Mouse (Mus musculus) kidney, embryonic 14.5 days (tissue): Measurements from ENCODE around the gene Zfp369. TPM values are rescaled to one million over a fixed set of nuclear protein-coding genes. Genes with fewer than 3 reads are reported as not detected.
"Not testable (repeated sequence)": the region's sequence is repeated elsewhere in the genome, so short reads cannot be mapped to it uniquely, and the experiment has no call there.

Experiments
- ATAC-seq: fragments of 200-750 bp; cut with Nextera tagmentation; 2 replicates; pipeline ENCODE4 v1.8.0; 2017; ENCODE audit warnings: moderate number of reproducible peaks, mild to moderate bottlenecking, moderate TSS enrichment, moderate library complexity; ENCODE audit not compliant: low FRiP score, low TSS enrichment
- H3K27ac ChIP-seq: fragments of 300-500 bp; sonication (generic); 2 replicates; pipeline ENCODE4 v1.5.1; 2014; ENCODE audit warnings: low read depth, mild to moderate bottlenecking, low read length, moderate library complexity, mixed read lengths
- H3K27me3 ChIP-seq: fragments of 300-500 bp; sonication (generic); 2 replicates; pipeline ENCODE4 v1.6.1; 2014; ENCODE audit warnings: mild to moderate bottlenecking, low read length; ENCODE audit not compliant: control insufficient read depth, insufficient read depth
- H3K36me3 ChIP-seq: fragments of 300-500 bp; sonication (generic); 2 replicates; pipeline ENCODE4 v1.6.1; 2014; ENCODE audit warnings: low read length, mixed read lengths; ENCODE audit not compliant: control insufficient read depth, insufficient read depth
- H3K4me1 ChIP-seq: fragments of 300-500 bp; sonication (generic); 2 replicates; pipeline ENCODE4 v1.6.1; 2014; ENCODE audit warnings: low read length, mixed read lengths; ENCODE audit not compliant: control insufficient read depth, insufficient read depth
- H3K4me2 ChIP-seq: fragments of 300-500 bp; sonication (generic); replicated peaks from 2 replicates; pipeline ENCODE4 v1.6.1; 2014; ENCODE audit warnings: low read depth, mild to moderate bottlenecking, low read length
- H3K4me3 ChIP-seq: fragments of 300-500 bp; sonication (generic); 2 replicates; pipeline ENCODE4 v1.5.1; 2014; ENCODE audit warnings: mild to moderate bottlenecking, low read length
- H3K9ac ChIP-seq: fragments of 300-500 bp; sonication (generic); 2 replicates; pipeline ENCODE4 v1.6.1; 2014; ENCODE audit warnings: low read depth, mild to moderate bottlenecking, low read length, moderate library complexity
- H3K9me3 ChIP-seq: fragments of 300-500 bp; sonication (generic); 2 replicates; pipeline ENCODE4 v1.6.1; 2016; ENCODE audit warnings: low read length; ENCODE audit not compliant: control insufficient read depth
- WGBS: fragments of 180-500 bp; shearing (Covaris S2); extraction: QIAGEN DNeasy Blood & Tissue Kit; methylation state at CpG from one replicate; pipeline ENCODE4 v1.1.7; 2014; 5-methylcytosine and 5-hydroxymethylcytosine counted together
- polyA plus RNA-seq: library from polyadenylated mRNA; unstranded; fragments of >200 nt; fragmentation: Nextera tagmentation; extraction: Ambion mirVana; gene quantifications from 2 replicates; pipeline ENCODE4 v1.2.1, GENCODE M21; 2014

Zfp369 gene
- polyA plus RNA-seq, 1 experiment from 2014 or later: 17.6 TPM

GRCm38 (mm10) chr13:65351768-65352167 is 73.2 kb downstream of the Zfp369 start:
- not testable (repeated sequence) for H3K4me1 ChIP-seq, H3K9me3 ChIP-seq, H3K36me3 ChIP-seq, H3K27me3 ChIP-seq, H3K27ac ChIP-seq, H3K9ac ChIP-seq, ATAC-seq
- 5% methylated on average over 24 of the region's 33 CpGs for WGBS
- H3K4me3 ChIP-seq: peak overlapping the region; percentile 22
- peak overlapping the region; percentile 36 for H3K4me2 ChIP-seq

Other genes with a start within 250 kb of the Zfp369 start
- gene Spata31d1c, start 245.8 kb upstream of the Zfp369 start, polyA plus RNA-seq: not detected in 2 replicates
- gene Prss47, start 226.1 kb upstream of the Zfp369 start, polyA plus RNA-seq: not detected in 2 replicates
- 37.9 and 50.3 TPM in 2 replicates for gene Mfsd14b, start 165.8 kb upstream of the Zfp369 start, polyA plus RNA-seq
- gene Olfr465-ps1, start 140.7 kb upstream of the Zfp369 start, polyA plus RNA-seq: not detected in 2 replicates
- not detected in 2 replicates for gene Olfr466, start 128.6 kb upstream of the Zfp369 start, polyA plus RNA-seq
- gene Nlrp4f, start 72.8 kb upstream of the Zfp369 start, polyA plus RNA-seq: 0.24 TPM in 1 of 2 replicates, not detected in the other
- gene Gm10775, start 19.3 kb upstream of the Zfp369 start, polyA plus RNA-seq: not detected in 2 replicates
- gene Gm10139, start 233.9 kb downstream of the Zfp369 start, polyA plus RNA-seq: not detected in 2 replicates